In the genomic region with DNA sequence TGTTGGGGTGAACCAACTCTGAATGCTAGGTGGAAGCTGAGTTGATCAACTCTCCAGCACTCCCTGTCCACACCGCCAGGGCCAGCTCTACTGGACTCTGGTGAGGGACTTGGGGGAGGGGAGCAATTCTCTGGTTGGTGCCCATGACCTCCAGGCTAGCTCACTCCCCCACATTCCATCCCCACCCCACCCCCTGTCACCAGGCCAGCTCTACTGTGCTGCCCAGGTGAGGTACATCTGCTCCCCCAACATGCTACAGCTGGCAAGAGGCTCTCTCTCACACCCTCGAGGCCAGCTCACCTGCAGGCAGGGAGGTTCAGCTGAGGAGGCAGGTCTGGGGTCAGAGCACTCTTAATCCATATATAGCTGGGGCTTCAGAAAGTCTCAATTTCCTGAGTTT, we compare ENCODE assay signal across 22 mouse cellular contexts.
"Had no signal": no experiment of that assay in that cellular context is flagged by ENCODE, and none has a peak within 500 bp of the region (broad histone marks: within the 10 kb centered on the region; RNA-seq: fewer than 3 reads in every experiment).

No protein-coding gene starts in this region.

- ATAC-seq: hindbrain, postnatal 0 days; intestine, embryonic 16.5 days; liver, embryonic 12.5 days had no signal

- H3K4me1 ChIP-seq: heart, embryonic 15.5 days; liver, embryonic 12.5 days had no signal

- H3K9ac ChIP-seq: heart, embryonic 13.5 days; heart, embryonic 15.5 days; hindbrain, embryonic 13.5 days; hindbrain, embryonic 15.5 days; limb, embryonic 13.5 days; limb, embryonic 15.5 days; liver, embryonic 12.5 days; liver, embryonic 14.5 days had no signal

- H3K27ac ChIP-seq: heart, embryonic 13.5 days; heart, embryonic 15.5 days; hindbrain, embryonic 13.5 days; hindbrain, embryonic 15.5 days; hindbrain, postnatal 0 days; limb, embryonic 13.5 days; limb, embryonic 15.5 days; liver, embryonic 12.5 days; liver, embryonic 14.5 days had no signal

- H3K36me3 ChIP-seq: heart, embryonic 13.5 days; heart, embryonic 15.5 days; hindbrain, embryonic 13.5 days; hindbrain, embryonic 15.5 days; limb, embryonic 13.5 days; limb, embryonic 15.5 days; liver, embryonic 12.5 days had no signal

- DNase-seq: gastrocnemius, postnatal 14 days; gastrocnemius, postnatal 36 days; heart, adult 18-20 months; heart, postnatal 14 days; heart, postnatal 36 days; kidney, adult 11 months; kidney, adult 8-10 months; kidney, postnatal 36 days; layer of hippocampus, adult 9-11 months; layer of hippocampus, postnatal 36 days; left cerebral cortex, postnatal 4 days had no signal

- H3K27me3 ChIP-seq: heart, embryonic 13.5 days; heart, embryonic 15.5 days; hindbrain, embryonic 13.5 days; hindbrain, embryonic 15.5 days; limb, embryonic 13.5 days; limb, embryonic 15.5 days; liver, embryonic 12.5 days had no signal

- H3K4me2 ChIP-seq: heart, embryonic 11.5 days; heart, embryonic 13.5 days; heart, embryonic 15.5 days; hindbrain, embryonic 13.5 days; hindbrain, embryonic 15.5 days; limb, embryonic 13.5 days; limb, embryonic 15.5 days; liver, embryonic 12.5 days had no signal

- H3K4me3 ChIP-seq: heart, embryonic 13.5 days; heart, embryonic 15.5 days; hindbrain, embryonic 13.5 days; hindbrain, embryonic 15.5 days; limb, embryonic 13.5 days; limb, embryonic 15.5 days; liver, embryonic 12.5 days had no signal

- H3K9me3 ChIP-seq: heart, embryonic 13.5 days; heart, embryonic 15.5 days; hindbrain, embryonic 13.5 days; hindbrain, embryonic 15.5 days; limb, embryonic 13.5 days; limb, embryonic 15.5 days; liver, embryonic 12.5 days had no signal
